Mouse (Mus musculus) erythroblast, adult 5-6 weeks (primary cell): ENCODE measurements around the gene Lmod1. TPM values are rescaled to one million over a fixed set of nuclear protein-coding genes. Genes with fewer than 3 reads are reported as not detected.

ENCODE experiments used
- ATAC-seq: replicated peaks from 2 replicates; pipeline ENCODE4 v1.8.0; 2016; ENCODE audit warnings: moderate number of reproducible peaks, mild to moderate bottlenecking, moderate TSS enrichment, inconsistent platforms; ENCODE audit not compliant: poor library complexity, low FRiP score, severe bottlenecking
- total RNA-seq, 2 experiments: library from RNA; stranded (forward) in 1 of 2; stranded (reverse) in 1 of 2; fragments of 150-400 nt in 1 of 2; fragments of 200-764, 138-1000 nt in 1 of 2; gene quantifications; 2 replicates each; pipeline versions ENCODE4 v1.2.3 to v1.2.4; 2015 to 2017; ENCODE audit warnings: low replicate concordance in 2 of 2

The Lmod1 gene
- not detected in 2 replicates for total RNA-seq (2015; ENCODE audit: low replicate concordance)
- not detected in 2 replicates for total RNA-seq (2017; ENCODE audit: low replicate concordance)

GRCm38 (mm10) chr1:135324571-135324970, at the start of gene Lmod1:
Lmod1 (plus strand) TSS chr1:135324807.
- ATAC-seq = no peak

GRCm38 (mm10) chr1:135280646-135281045, 44.0 kb upstream of the Lmod1 start:
- ATAC-seq = no peak

- ATAC-seq = no peak
Observed at GRCm38 (mm10) chr1:135281841-135282240, 42.8 kb upstream of the Lmod1 start.

GRCm38 (mm10) chr1:135282536-135283286, 41.9 kb upstream of the Lmod1 start:
- 0 out of 2 replicates have a peak, but pooled peaks have one; percentile 53 for ATAC-seq

- ATAC-seq = no peak
Observed at GRCm38 (mm10) chr1:135283287-135283825, 41.3 kb upstream of the Lmod1 start.

GRCm38 (mm10) chr1:135283826-135284291, 40.7 kb upstream of the Lmod1 start, which contains the start of gene Rnpep:
Rnpep (minus strand) TSS chr1:135284084.
- ATAC-seq = no peak; the same call in 1 of the 2 replicates

- no peak for ATAC-seq
Observed at GRCm38 (mm10) chr1:135286311-135286710, 38.3 kb upstream of the Lmod1 start.

- ATAC-seq = no peak
Observed at GRCm38 (mm10) chr1:135290908-135291307, 33.7 kb upstream of the Lmod1 start.

- ATAC-seq = no peak
Observed at GRCm38 (mm10) chr1:135311356-135311755, 13.3 kb upstream of the Lmod1 start.

GRCm38 (mm10) chr1:135312201-135312600, 12.4 kb upstream of the Lmod1 start:
- no peak for ATAC-seq

GRCm38 (mm10) chr1:135313284-135314031, 11.1 kb upstream of the Lmod1 start, which contains the start of gene Timm17a:
Timm17a (minus strand) TSS chr1:135313778.
- ATAC-seq = peak; percentile 99

GRCm38 (mm10) chr1:135323367-135323901, 1.2 kb upstream of the Lmod1 start:
- ATAC-seq = no peak

- ATAC-seq = no peak
Observed at GRCm38 (mm10) chr1:135325934-135326333, 1.3 kb downstream of the Lmod1 start.

- no peak for ATAC-seq
Observed at GRCm38 (mm10) chr1:135328368-135328767, 3.8 kb downstream of the Lmod1 start.

GRCm38 (mm10) chr1:135330578-135330977, 6.0 kb downstream of the Lmod1 start:
- ATAC-seq = no peak

GRCm38 (mm10) chr1:135341947-135342346, 17.3 kb downstream of the Lmod1 start:
- no peak for ATAC-seq

GRCm38 (mm10) chr1:135344026-135344425, 19.4 kb downstream of the Lmod1 start:
- no peak for ATAC-seq

- ATAC-seq = no peak
Observed at GRCm38 (mm10) chr1:135346891-135347290, 22.3 kb downstream of the Lmod1 start.

GRCm38 (mm10) chr1:135347498-135348169, 23.0 kb downstream of the Lmod1 start:
- no peak for ATAC-seq

- no peak for ATAC-seq
Observed at GRCm38 (mm10) chr1:135351953-135352352, 27.3 kb downstream of the Lmod1 start.
